Mouse (Mus musculus) embryo, embryonic 11 days (tissue): ENCODE results near the gene Pola2.

ENCODE experiments used
- DNase-seq: peaks from one replicate; pipeline ENCODE4 v3.0.0-alpha.2; 2015

The Pola2 gene

DNA sequence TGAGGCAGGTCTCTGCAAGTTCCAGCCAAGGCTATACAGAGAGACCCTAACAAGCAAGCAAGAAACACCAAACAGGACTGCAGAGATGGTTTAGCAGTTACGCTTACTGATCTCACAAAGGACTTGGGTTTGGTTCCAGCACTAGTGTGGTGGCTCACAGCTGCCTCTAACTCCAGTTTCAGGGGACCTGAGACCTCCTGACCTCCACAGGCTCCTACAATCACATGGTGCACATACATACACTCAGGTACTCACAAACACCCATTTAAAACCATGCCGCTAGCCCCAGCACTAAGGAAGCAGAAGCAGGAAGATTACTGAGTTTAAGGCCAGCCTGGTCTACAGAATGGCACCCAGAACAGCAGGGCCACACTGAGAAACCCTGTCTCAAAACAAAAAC is 802 bp upstream of the Pola2 start:
- no peak for DNase-seq

- DNase-seq: no peak
Observed at GRCm38 (mm10) chr19:5962651-5963050, 1.4 kb downstream of the Pola2 start.

DNA sequence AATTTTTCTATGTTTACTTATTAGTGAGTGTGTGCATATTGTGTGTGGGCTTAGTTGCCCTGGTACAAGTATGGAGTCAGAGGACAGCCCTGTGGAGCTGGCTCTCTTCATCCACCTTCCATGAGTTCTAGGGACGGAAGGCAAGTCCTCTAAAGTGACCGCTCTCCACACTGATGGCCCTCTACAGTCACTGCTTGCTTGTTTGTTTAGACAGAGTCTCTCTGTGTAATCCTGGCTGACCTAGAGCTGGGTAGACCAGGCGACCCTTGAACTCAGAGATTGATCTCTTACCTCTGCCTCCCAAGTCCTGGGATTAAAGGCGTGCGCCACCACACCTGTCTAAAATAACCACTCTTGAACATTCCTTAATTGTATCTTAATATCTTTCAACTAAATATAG is 6.6 kb downstream of the Pola2 start:
- no peak for DNase-seq

DNA sequence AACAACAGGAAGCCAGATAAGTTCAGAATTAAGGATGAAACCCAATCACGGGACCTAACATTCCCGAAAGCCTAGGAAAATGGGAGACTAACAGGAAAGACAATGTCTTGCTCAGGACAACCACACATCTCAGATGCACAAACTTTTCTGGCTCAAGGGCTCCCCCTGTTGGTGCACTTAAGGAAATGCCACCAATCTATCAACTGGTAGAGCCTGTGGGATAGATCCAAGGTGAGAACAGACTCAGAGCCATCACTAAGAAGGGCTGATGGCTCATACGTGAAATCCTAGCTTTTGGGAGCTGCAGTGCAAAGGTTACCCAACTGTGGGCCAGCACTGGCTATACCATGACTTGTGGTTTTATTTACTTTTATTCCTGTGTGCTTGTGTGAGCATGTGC is 7.3 kb downstream of the Pola2 start:
- peak; percentile 66 for DNase-seq

DNA sequence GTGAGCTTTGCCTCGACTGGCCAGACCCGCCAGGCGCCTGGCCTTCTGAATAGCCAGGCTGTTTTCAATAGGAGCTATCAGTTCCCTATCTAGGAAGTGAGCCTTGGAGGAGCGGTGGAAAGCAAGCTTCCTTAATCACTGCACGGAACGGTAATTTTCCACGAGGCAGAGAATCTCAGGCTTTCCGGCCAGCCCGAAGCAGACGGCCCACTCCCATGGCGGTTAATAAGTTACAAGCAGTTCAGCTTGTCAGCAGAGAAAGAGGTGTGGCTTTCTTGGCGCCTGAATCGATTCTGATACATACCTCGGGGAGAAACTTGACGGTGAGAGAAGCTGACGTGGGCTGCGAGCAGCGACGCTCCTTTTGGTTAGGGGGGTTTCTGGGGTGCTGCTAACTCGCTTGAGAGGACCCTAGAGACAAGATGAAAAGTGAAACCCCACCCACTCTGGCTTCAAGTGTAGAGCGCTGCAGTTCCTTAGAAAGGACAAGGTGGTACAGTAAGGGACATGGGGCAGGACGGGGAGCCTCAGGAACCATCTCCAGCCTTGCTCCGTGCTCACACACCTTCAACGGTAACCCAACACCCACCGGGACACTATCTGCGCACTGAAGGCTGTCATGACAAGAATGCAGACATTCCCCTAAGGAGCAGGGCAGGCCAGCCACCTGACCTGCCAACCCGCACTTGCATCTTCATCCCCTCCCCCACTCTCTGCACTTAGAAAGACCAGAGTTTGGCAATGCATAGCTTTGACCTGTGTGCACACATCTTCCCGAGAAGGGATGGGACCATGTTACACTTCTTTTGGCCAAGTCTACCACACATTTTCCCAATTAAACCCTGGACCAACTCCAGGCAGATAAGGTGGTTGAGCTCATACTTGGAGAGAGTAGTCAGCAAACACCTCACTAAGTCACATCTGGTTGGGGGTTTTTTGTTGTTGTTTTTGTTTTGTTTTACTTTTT is 8.0 kb downstream of the Pola2 start:
- no peak for DNase-seq

DNA sequence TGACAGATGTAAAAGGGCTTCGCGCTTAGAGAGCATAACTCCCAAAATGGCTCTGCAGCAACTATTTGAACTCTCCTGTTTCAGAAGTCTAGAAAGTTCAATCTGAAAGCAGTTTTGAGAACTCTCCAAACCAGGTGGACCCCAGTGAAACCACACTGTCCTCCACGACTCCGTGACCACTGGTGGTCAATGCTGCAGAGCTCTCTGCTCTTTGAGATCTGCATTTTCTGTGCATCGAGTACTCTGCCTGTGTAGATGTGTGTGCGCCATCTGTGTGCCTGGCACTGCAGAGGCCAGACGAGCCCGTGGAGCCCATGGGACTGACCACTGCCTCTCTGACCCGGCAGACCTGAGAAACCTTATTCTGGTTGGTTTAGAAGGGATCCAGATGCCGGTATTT is 9.1 kb downstream of the Pola2 start:
- DNase-seq: no peak

- no peak for DNase-seq
Observed at GRCm38 (mm10) chr19:5954031-5954710, 9.8 kb downstream of the Pola2 start.

DNA sequence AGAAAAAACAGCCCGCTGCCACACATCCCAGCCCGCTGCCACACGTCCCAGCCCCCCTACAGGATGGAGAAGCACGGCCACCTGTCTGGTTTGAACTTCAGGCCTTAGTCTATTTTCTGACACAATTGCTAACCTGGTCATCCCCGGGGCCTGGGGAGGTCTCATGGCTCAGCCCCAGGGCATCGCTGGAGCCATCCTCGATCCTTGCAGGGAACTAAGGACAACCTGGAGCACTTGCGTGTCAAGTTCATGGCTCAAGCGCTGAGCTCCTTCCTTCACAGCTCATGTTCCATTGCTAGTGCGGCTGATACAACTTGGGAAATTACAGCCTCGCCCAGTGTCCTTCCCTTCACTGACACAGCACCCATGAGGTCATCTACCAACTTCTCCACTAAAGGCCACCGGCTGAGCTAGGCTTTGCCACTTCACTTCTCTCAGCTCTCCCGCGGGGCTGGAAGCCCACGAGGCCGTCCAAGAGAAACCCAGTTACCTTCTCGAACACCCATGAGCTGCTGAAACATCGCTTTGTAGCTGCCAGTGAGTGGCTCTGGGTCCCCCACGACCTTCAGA is 10.7 kb downstream of the Pola2 start:
- no peak for DNase-seq

GRCm38 (mm10) chr19:5952071-5952691 is 11.8 kb downstream of the Pola2 start:
- peak; percentile 48 for DNase-seq

DNA sequence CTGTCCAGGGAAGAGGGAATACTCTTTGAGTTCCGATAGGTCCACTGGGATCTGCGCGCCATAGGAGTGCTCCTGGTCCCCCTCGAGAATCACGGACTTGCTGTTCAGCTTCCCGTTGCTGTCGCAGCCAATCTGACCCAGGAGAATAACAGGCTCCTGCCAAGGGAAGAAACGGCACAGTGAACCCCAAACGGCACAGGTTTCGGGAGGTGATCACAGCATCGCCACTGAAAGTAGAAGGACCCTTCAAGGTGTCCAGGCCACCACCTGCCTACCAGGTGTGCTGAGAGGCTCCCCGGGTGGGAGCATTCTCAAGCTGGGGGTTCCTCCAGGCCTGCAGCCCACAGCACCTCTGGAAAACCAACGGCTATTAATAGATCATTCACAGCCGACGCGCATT is 12.4 kb downstream of the Pola2 start:
- no peak for DNase-seq

- no peak for DNase-seq
Observed at GRCm38 (mm10) chr19:5950218-5950617, 13.8 kb downstream of the Pola2 start.

GRCm38 (mm10) chr19:5945891-5946290 is 18.1 kb downstream of the Pola2 start:
- DNase-seq: no peak

GRCm38 (mm10) chr19:5945027-5945426 is 19.0 kb downstream of the Pola2 start:
- DNase-seq: no peak

DNA sequence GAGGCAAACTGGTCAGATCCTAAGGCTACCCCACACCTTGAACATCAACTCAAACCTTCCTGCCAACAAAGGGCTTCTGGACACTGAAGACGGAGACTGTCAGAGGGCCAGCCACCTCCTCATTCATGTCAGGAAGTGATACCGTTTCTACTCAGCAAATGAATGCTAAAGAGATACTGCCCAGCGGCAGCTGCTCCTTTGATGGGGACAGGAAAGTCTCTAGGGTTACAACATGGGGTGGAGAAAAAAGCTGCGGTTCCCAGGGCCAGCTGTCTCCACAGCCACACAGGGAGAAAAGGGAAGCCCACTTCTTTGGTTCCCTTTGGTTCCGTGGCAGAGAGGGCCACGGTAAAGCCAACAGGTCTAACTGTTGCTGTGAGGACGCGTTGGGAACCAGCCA is 19.9 kb downstream of the Pola2 start:
- DNase-seq: no peak

- no peak for DNase-seq
Observed at GRCm38 (mm10) chr19:5943404-5943803, 20.6 kb downstream of the Pola2 start.

GRCm38 (mm10) chr19:5942581-5942980 is 21.4 kb downstream of the Pola2 start:
- no peak for DNase-seq

DNA sequence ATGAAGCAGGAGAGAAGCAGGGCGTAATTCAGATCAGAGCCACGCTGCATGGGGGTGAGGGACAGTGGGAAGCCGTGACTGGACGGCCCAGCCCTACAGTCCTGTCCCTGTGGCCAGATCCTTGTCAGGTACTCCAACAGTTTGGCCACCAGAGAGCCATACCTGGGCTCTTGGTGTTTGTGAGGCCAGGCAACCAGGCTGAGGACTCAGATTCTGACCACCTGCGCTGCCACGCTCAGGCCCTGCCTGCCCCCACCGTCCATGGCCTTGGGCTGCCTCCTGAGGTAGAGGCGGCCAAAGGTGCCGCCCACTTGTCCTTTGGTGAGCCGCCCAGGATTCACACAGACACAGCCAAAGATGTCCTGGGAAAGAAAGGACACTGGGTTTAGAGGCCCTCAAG is 23.3 kb downstream of the Pola2 start:
- no peak for DNase-seq

- DNase-seq: no peak
Observed at GRCm38 (mm10) chr19:5940173-5940572, 23.8 kb downstream of the Pola2 start.

- no peak for DNase-seq
Observed at GRCm38 (mm10) chr19:5939715-5940114, 24.3 kb downstream of the Pola2 start.

GRCm38 (mm10) chr19:5938516-5938915 is 25.5 kb downstream of the Pola2 start:
- no peak for DNase-seq

GRCm38 (mm10) chr19:5937836-5938406 is 26.1 kb downstream of the Pola2 start:
- no peak for DNase-seq

DNA sequence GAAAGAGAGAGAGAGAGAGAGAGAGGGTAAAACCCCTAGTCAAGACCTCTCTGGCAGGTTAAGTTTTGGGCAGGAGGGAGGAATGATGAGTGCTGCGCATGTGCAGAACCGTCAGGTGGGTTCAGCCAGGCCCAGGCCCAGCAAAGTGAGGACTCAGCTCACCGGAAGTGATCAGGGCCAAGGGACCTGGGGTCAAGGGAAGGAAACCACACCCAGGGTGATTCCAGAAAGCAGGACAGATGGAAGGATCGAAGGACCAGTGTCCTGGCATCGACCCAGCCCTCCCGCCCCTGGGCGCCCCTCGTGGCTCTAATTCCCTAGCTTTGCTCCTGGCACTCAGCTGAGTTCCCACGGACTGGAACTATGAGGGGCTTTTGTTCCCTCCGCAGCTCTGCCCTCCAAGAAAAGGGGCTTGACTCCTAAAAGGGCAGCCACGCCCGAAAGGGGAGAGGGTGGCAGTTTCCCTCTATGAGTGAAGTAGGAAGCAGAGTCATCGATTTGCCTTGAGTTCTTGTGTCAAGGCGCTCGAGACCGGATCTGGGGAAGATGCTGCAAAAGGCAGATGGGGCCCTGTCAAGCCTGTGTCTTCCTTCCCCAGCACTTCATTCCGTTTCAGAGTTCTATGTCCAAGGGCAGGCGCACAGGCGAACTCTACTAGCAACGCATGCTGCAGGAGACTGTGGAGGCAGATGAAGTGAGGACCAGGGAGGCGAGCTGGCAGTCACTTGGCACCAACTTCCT is 26.7 kb downstream of the Pola2 start:
- no peak for DNase-seq
